Mouse (Mus musculus): ENCODE data around the gene Dvl2. TPM values are rescaled to one million over a fixed set of nuclear protein-coding genes. Genes with fewer than 3 reads are reported as not detected.
A peak's percentile ranks its signal among the peaks of the same experiment; 100 is the strongest.
"Not testable (repeated sequence)": the region's sequence is repeated elsewhere in the genome, so short reads cannot be mapped to it uniquely, and the experiment has no call there.

Dvl2 gene
- total and polyA plus RNA-seq, 3 experiments = 11.2 to 22.2 (median 12.2) TPM

DNA sequence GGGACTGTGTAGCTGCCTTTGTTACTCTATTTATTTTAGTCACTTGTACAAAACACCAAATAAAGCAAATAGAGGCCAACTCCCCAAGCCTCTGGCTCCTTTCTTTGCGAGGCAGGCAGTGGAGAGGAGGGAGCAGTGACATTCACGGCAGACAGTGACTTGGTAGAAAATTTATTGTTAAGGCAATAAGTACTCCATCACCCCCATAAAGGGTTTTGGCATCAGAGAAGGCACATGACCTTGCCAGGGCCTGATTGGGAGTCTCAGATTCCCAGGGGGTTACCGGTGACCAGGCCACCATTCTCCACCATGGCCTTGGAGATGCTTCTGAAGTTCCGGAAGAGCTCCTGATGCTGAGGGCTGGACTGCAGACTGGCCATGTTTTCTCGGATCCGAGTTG is 9.6 kb downstream of the Dvl2 start:
- no peak for DNase-seq

GRCm38 (mm10) chr11:70010548-70010947 is 10.2 kb downstream of the Dvl2 start:
- no peak for DNase-seq

DNA sequence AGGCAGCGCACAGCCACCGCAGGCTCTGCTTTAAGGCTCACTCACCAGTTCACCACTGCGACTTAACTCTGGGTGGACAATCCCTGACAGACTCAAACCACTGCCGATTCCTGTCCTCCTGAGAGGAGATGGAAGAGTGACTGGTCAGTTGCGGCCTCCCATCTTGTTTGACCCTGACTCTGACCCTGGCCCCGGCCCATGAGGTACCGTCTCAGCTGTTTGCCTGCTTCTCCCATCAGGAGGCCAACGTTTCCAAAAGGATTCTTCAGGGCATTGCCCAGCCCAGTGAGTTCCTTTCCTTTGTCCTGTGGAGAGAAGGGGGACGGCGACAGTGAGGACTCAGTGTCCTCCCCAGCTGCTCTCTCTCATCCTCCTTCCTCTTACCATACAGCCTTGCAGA is 10.6 kb downstream of the Dvl2 start:
- no peak for DNase-seq

DNA sequence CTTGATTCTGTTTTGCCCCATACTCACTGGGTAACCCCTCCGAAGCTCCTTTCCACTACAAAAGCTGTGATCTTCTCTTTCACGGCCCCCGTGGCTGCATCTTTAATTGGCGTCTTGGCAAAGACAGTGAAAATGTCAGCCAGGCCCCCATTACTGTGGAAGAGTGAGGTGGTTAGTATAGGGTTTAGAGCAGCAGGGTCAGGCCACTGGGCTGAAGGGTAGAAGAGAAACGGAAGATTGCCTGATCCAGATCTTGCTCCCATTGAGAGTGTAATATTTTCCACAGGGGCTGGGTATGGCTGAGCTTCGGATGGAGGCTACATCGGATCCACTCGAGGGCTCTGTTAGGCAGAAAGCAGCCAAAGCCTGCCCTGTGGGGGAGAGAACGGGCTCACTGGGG is 12.5 kb downstream of the Dvl2 start:
- DNase-seq = no peak

DNA sequence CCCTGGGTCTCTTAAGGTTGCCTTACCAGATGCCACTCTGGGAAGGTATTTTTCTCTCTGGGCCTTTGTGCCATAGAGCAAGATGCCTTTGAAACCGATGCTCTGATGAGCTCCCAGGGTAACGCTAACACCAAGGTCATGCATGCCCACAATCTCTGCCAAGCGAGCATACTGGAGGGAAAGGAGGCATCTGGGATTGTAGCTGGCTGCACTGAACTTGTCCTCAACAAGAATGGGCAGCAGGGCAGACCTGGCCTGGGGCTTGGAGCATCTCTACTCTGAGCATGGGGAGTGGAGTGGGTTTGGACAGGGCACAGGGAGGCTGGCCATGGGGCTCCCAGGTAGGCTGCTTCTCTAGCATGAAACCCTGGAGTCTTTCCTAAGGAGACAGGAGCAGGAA is 13.0 kb downstream of the Dvl2 start:
- DNase-seq = no peak

GRCm38 (mm10) chr11:70014051-70014450 is 13.7 kb downstream of the Dvl2 start:
- DNase-seq = no peak

DNA sequence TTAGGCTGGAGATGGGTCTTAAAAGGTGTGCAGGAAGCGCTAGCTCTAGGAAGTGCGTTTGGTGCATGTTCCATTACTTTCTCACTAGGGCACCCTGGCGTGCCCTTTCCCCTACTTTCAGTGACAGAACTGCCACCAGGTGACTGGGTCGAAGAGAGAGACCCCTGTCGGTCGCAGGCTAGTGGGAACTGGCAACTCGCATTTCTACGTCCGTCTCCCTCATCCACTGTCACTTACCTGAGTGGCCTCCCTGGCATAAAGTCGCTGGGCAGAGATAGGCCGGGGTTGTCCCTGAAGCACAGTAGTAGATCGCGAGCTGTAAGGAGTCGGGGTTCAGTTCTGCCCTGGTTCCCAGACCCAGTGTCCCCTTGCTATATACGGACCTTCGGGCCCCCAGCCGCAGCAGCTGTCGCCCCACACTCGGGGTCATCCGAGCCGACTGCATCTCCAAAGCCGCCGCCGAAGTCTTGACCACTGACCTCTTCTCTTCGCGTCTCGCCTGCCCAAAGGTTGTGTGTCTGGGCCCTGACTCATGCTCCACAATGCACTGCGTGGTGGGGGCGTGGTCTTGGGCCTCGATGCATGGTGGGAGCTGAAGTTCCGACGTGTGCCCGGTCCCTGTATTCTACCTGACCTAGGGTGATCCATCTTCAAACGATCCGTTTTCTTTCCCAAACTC is 14.6 kb downstream of the Dvl2 start, which contains the start of gene Acadvl:
Gene Acadvl (minus strand): TSS at position 532 of the 679 bp plus-strand sequence.
- DNase-seq = peak; percentile 95

DNA sequence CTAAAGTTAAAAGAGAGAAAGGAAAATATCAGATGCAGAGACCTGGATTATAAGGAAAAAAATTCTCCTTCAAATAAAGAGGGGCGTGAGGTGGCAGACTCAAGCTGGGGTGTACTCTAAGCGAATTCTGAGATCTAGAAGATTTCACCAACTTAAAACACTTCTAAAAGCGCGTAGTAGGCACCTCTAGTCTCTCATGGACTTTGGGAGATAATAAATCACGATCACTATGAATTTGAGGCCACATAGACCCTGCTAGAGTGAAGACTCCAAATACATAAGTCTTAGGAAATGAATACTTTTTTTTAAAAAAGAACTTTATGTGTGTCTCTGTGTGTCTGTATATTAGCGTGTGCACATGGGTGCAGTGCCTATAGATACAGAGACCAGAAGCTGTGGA is 15.3 kb downstream of the Dvl2 start:
- no peak for DNase-seq

DNA sequence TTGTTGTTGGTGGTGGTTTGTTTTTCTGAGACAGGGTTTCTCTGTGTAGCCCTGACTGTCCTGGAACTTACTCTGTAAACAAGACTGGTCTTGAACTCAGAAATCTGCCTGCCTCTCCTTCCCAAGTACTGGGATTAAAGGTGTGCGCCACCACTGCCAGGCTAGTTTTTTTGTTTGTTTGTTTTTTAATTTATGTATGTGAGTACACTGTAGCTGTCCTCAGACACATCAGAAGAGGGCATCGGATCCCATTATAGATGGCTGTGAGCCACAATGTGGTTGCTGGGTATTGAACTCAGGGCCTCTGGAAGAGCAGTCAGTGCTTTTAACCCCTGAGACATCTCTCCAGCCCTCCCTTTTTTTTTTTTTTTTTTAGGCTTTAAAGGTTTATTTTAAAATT is 15.8 kb downstream of the Dvl2 start:
- DNase-seq = not testable (repeated sequence)

DNA sequence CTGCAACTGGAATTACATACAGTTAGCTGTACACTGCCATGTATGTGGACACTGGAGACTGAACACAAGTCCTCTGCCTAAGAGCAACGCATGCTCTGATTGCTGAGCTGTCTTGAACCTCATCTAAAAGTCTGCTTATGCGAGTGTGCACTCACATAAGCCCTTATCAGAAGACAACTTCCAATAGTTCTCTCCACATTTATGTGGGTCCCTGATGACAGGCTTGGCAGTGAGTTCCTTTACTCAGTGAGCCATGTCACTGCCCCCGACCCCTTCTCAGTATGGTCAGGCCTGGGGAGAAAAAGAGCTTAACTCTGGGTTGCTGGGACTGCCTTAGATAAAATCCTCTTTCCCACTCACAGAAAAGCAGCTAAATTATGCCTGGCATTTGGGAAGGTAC is 16.3 kb downstream of the Dvl2 start, which contains the start of gene Dlg4:
Gene Dlg4 (plus strand): TSS at position 274 of the 400 bp plus-strand sequence.
- DNase-seq = no peak

DNA sequence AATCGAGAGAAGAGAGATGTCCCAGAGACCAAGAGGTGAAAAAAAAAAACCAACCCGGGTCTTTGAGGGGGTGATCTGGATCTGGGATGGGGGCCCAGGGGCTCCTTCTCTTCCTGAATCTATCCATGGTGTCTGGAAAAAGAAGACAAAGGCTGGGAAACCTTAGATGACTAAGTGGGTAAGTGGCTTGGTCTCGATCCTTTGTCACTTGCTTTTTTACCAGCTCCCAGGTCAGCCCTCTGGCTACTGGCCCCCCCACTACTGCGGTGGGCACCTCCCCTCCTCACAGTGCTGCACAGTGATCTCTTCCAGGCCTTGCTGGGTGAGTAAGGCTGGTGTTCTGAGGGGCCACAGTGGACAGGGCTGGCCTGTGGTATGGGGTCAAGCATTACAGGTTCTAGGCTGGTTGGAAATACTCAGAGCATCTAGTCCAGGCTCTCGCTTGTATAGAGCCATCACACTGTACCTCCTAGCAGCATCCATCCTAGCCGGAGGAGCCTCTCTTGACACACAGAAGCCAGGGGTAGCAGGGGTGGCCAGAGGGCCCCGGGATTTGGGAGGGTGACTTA is 16.9 kb downstream of the Dvl2 start:
- no peak for DNase-seq

GRCm38 (mm10) chr11:70018131-70018990 is 18.0 kb downstream of the Dvl2 start:
- DNase-seq = peak; percentile 46

DNA sequence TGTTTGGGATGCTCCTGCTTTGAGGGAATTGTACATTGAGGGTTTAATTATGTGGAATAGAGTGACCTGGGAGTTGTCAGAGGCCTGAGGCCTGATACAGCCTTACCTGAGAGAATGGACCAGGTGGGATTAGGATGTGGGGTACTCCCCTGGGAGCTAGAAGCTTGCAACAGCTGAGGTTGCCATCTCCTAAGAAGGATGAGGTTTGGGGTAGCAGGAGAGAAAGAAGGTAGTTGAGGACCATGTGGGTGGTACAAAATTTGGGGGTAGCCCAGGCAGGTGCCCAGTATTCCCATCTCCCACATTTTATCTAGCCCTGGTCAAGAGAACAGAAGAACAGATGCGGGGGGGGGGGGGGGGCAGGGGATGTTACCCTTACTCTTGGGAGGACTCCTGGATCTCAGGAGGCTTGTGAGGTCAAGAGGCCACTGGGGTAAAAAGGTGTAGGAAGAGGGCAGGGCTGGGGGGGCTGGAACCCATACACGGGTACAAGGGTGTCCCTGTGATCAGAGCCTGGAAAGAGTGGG is 19.2 kb downstream of the Dvl2 start:
- no peak for DNase-seq

- peak; percentile 20 for DNase-seq
Measured at GRCm38 (mm10) chr11:70020022-70020631, 19.7 kb downstream of the Dvl2 start.

DNA sequence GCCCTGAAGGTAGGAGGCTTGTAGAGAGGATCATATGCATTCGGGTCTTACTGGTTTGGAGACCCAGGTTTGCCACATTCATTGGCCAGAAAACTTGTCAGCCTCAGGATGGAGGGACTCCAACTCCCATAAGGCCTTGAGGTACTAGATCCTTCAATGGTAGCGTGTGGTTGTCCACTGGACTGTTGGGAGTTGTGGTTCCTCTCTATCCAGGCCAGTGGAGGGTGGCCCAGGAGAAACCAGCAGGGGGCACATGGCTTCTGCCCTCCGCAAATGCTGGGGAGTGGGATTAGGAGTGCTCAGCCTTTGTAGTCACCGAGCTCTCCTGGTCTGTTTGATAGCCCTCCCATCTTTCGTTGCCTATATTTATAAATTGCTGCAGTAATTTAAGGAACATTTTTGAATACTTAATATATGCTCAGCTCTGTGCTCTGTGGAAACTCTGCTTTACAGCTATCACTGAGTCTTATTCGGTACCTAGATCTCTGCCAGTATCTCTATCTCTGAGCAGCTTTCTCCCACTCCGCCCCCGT is 20.4 kb downstream of the Dvl2 start:
- peak; percentile 80 for DNase-seq

DNA sequence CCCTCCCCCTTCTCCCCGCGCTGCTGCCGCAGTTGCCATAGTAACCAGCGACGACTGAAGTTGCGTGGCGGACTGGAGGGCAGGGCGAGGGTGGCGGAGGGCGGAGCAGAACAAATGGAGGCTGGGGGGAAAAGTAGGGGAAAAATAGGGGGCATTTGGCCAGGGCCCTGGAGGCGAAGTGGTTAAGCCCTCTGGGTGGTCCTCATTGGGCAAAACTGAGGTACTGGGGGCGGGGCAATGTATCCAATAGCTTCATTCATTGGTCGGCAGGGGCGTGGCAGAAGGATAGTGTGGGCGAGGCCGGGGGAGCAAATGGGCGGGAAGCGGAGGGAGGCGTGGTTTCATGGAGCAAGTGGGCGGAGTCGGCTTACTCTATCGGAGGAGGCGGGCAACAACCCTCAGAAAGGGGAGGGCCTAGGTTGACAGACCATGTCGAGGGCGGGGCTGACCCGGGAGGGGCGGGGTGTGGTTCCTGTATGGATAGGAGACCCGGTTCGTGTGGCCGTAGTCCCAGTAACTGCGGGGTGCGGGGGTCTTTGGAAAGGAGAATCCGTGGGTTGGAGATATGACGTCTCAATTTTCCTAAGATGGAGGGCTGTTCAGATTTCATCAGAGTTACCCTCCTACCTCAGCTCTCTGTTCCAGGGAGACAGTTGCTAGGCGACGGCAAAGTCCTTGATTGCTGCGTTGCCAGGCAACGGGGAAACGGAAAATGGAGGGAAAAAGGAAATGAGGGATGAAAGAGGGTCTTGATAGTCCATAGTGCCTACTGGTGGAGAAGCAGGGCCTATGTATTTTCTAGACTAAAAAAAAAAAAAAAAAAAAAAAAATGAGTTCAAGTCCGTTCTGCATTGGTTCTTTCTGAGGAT is 21.1 kb downstream of the Dvl2 start:
- peak; percentile 97 for DNase-seq

DNA sequence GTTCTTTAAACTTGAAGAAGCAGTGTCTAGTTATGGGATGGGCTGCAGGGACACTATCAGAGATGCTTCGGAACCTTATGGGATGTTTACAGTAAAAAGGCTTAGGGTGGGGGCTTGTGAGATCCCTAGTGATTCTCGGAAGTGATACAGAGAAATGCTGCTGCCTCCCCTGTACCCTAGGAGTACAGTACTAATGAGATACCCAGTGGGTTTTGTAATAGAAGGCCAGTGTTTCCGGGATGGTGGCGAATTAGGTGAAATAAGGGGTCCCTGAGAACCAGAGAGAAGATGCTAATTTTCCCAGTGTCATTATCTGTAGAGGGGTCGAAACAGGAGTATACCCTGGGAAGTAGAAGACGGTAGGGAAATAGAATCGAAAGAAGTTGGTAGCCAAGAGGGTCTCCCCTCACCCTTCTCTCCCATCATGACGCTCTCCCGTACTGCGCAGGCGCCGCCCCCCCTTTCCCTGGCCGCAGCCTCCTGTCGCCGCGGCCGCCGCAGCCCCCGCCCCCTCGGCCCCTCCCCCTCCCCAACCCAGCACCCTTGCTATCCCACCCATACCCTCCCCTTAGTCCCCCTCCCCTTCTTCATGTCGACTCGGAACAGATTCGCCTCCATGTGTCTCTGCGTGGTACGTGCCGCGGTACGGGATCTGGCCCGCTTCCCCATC is 23.2 kb downstream of the Dvl2 start:
- DNase-seq = no peak

DNA sequence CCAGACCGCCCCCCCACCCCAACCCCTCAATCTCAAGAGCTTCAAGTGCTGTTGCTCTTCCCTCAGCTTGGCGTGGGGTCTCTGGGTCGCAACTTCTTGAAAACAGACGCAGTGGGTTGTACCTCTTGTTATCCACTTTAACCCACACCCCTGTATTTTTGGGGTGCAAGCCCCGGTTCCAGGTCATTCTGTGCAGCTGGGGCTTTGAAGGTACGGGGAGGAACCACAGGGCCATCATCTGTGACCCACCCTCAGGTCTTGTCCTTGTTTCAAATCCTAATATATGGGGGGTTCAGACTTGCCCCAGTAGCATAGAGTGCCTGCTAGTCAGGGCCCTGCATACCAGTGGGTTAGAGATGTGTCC is 23.7 kb downstream of the Dvl2 start:
- DNase-seq = no peak

DNA sequence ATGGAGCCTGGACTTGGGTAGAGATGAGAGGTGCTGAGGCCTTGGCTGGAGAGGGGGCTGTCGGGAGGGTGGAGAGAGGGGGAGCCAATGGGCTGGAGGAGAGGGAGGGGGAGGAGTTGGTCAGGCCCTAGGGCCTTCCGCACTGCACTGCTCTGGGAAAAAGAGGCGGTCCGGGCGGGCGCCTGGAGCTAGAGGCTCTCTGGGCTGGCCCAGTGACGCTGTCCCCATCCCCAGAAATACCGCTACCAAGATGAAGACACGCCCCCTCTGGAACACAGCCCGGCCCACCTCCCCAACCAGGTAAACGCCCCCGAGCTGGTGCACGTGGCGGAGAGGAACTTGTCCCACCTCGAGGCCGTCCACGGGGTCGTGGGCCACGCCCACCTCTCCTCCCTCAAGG is 26.3 kb downstream of the Dvl2 start:
- no peak for DNase-seq

DNA sequence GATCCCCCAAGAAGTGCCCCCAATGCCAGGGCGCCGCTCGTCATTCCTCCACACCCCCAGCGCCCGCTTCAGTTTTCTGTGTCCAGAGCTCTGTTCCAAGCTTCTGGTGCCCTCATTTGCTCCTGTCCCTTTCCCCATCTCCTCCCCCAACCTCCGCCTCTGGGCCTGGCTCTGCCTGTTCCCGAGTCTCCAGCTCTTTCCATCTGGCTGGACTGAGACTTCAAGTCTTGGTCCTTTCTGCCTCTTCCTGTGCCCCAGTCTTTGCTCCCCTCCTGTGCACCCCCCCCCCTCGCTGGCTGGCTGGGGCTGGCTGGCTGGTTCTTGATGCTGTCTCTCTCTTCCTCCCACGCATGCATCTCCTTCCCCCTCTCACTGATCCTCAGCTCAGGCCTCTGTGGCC is 27.0 kb downstream of the Dvl2 start:
- DNase-seq = no peak

All from adrenal gland, adult 2 months (tissue).